Mouse (Mus musculus) thymus, postnatal 14 days (tissue): ENCODE results near the gene Ranbp3.

Source experiments
- DNase-seq: peaks from one replicate; pipeline ENCODE4 v3.0.0; 2021

Ranbp3 gene

DNA sequence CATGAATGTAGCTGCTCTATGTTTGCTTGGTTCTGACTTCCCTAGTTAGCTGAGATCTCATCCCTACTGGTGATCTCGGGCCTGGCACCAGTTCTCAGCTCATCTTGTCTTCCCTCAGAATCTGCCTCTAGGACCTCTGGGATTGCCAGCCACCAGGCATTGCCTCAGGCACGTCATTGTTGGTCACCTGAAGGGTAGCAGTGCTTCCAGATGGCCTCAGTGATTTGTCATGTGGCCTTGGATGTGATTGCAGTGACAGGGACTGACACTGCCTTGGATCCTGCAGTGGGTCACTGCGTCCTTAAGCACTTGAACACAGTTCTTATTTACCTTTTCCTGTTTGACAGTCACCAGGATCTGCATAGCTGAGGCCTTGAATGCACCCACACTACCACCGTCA lies 8.7 kb downstream of the Ranbp3 start:
- no peak for DNase-seq

DNA sequence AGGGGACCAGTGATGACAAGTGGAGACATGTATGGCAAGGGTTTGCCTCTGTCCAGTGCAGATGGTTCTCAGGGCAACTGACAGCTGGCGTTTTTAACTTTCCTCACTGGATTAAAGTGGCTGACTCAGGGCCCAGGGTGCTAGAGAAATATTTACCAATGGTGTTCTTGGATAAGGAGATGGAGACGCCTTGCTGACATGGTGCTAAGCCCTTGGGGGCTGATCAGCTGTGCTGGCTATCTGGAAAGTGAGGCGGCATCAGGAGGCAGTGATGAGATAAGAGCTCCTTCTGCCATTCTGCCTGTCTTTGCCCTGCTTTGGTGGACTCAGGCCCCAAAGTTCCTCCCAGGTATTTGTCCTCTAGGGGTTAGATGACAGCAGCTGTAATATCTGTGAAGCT lies 9.8 kb downstream of the Ranbp3 start:
- DNase-seq, result no peak

- peak; percentile 53 for DNase-seq
These were observed 10.5 kb downstream of the Ranbp3 start for GRCm38 (mm10) chr17:56683546-56684140.

GRCm38 (mm10) chr17:56684649-56685048 lies 11.6 kb downstream of the Ranbp3 start:
- no peak for DNase-seq

GRCm38 (mm10) chr17:56686801-56687200 lies 13.7 kb downstream of the Ranbp3 start:
- DNase-seq, result no peak

GRCm38 (mm10) chr17:56688045-56688444 lies 15.0 kb downstream of the Ranbp3 start:
- no peak for DNase-seq

DNA sequence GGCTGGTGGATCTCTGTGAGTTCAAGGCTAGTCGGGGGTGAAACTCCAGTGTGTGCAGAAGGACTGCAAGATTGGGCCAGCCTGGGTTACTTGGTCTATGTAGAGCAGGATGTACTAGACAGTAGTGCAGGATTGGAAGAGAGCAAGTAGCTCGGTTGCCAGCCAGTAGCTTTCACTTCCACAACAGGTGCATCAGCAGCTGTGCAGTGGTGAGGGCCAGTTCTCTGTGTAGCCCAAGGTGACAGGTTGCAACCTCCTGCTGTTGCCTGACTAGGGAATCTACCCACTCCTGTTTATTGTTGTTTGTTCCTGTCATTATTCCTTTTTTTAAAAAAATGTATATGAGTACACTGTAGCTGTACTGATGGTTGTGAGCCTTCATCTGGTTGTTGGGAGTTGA lies 15.6 kb downstream of the Ranbp3 start:
- DNase-seq, result no peak

DNA sequence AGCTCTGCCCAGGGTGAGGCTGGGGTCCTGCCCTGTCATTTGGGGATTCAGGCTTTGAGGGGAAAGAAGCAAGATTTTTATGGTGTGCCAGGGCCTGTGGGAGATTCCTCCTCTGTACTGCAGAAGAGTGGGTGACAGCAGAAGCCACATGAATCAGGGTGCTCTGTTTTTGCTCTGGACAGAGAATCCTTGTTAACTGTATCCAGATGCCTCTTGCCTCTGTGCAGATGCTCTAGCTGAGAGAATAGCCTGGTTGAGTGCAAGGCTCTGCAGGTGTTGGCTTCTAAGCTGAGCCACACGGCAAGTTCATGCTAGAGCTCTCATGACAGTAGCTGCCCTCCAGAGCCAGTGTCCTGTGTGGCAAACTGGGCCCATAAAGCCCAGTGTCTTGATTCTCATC lies 20.3 kb downstream of the Ranbp3 start:
- no peak for DNase-seq

- no peak for DNase-seq
These were observed 20.8 kb downstream of the Ranbp3 start for GRCm38 (mm10) chr17:56693851-56694310.

GRCm38 (mm10) chr17:56700451-56700850 lies 27.4 kb downstream of the Ranbp3 start:
- no peak for DNase-seq

- DNase-seq, result no peak
These were observed 29.9 kb downstream of the Ranbp3 start for GRCm38 (mm10) chr17:56703038-56703437.

DNA sequence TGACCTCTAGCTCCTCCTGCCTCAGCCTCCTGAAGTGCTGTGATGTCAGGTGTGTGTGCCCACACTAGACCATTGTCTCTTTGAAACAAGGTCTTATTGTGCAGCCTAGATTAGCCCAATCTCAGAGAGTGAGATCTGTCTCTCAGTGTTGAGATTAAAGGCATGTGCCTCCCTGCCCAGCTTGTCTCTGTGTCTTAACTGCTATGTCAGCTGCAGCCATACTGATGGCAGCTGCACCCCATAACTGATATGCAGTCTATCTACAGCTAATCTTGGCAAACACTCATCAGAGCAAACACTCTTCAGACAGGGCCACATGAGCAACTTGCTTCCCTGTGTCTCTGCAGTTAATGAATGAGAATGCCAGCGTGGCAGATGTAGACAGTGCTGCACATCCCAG lies 33.4 kb downstream of the Ranbp3 start:
- DNase-seq, result no peak

DNA sequence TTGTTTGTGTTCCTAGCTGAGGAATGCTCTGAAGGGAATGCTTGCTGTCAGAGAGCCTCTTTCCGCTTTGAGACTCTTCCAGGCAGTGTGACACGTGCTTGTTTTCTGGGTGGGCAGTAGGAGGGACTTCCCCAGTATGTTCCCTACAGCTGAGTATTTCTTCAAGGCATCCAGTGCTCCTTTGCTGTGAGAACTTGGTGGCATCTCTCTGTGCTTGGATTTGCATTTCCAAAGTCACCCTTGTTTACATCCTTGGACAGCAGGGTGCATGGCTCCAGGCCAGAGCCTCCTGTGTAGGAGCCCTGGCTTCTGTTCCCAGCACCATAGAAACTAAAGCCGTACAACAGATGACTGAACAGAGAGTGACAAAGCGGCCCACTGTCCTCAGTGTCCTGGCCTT lies 35.6 kb downstream of the Ranbp3 start:
- DNase-seq, result no peak

- no peak for DNase-seq
These were observed 36.6 kb downstream of the Ranbp3 start for GRCm38 (mm10) chr17:56709708-56710107.

DNA sequence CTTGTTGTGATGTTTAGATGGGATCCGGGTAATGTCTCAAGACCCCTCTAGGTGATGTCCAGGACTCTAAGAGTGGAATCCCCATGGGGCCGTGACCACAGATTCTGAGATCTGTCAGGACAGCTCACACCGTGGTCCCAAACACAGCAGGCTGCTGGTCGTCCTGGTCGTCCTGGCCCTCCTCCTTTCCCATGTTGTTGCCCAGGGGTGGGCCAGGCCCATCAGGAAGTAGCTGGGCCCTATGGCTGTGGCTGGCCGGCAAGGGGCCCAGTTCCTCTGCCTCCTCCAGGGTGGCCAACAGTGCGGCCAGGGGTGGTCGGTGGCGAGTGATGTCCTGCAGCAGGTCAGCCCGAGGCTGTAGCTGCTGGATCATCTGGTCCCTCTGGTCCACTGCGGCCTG lies 42.3 kb downstream of the Ranbp3 start:
- no peak for DNase-seq

DNA sequence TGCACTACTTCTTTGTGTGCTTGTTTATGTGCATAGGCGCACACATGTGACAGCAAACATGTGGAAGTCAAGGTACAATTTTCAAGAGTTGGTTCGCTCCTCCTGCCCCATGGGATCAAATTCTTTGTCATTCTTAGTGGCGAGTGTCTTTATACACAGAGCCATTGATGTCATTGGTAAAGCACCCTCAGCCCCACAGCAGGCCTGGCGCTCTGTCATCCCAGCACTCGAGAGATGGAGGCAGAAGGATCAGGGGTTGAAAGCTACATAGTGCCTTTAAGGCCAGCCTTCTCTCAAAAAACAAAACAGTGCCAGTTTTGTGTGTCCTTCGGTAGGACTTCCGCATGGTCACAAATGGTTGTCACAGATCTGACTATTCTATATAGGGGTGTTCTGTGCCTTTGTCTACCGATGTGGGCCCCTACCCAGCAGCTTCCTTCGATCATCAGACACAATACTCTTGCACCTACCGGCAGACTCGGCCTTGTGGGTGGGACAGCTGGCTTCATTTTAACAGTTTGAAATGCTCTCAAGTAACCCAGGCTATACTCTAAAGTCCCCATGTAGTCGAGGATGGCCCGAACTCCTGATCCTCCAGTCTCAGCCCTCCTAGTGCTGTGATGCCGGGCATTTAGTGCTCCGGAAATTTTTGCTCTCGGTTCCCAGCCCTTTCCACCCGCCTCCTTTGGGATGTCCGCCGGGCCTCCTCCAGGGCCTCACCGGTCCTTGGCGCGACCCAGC lies 43.0 kb downstream of the Ranbp3 start:
- no peak for DNase-seq

DNA sequence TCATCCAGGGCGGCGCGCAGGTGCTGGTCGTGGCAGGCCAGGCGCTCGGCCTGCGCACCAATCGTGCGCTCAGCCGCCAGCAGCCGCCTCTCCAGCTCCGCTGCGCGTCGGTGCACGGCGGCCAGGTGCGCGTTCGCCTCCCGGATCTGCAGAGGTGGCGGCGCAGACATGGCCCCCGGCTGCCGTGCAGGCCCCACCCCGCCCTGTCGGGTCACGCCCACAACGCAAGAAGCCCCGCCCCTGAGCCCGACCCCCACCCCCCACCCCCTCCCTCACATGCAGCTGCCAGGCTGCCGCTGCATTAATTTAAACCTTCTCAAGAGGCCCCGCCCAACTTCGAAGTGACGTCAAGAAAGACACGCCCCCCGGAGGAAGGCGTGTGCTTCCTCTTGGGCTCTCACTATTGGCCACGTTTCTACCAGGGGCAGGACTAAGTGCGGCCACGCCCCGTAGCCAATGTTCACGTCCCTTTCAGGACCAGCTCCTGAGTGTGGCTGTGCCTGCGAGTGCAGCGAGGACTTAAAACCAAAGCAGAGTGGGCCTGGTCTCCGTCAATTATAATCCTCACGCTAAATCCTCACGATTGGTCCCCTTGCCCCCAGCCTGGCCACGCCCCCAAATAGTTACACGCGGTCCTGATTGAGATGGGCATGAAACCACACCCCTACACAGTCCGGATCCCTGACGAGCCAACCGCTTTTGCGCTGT lies 43.7 kb downstream of the Ranbp3 start:
- peak; percentile 98 for DNase-seq

- DNase-seq, result peak; percentile 93
These were observed 44.4 kb downstream of the Ranbp3 start, which contains the start of the genes Ndufa11 and Vmac for GRCm38 (mm10) chr17:56717363-56718058. Ndufa11 (plus strand) TSS chr17:56717767. Vmac (minus strand) TSS chr17:56718022.

DNA sequence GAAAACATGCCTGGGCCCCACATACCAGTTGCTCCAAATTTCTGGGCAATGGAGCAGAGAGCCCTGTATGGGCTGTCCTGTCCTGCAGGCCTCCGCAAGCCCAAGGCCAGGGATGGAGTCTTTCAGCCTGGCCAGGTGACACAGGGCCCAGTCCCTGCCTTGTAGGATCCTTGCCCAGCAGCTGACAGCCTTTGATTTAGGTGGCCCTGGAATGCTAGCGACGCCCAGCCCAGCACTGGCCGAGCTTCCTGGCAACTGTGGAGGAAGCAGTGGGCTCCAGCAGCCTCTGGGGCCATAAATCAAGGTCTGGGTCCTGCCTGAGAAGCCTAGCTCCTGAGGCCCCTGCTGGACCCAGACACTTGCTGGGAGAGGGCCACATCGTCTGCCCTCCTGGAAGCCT lies 49.3 kb downstream of the Ranbp3 start:
- no peak for DNase-seq

- DNase-seq, result no peak
These were observed 50.5 kb downstream of the Ranbp3 start for GRCm38 (mm10) chr17:56723419-56724161.

DNA sequence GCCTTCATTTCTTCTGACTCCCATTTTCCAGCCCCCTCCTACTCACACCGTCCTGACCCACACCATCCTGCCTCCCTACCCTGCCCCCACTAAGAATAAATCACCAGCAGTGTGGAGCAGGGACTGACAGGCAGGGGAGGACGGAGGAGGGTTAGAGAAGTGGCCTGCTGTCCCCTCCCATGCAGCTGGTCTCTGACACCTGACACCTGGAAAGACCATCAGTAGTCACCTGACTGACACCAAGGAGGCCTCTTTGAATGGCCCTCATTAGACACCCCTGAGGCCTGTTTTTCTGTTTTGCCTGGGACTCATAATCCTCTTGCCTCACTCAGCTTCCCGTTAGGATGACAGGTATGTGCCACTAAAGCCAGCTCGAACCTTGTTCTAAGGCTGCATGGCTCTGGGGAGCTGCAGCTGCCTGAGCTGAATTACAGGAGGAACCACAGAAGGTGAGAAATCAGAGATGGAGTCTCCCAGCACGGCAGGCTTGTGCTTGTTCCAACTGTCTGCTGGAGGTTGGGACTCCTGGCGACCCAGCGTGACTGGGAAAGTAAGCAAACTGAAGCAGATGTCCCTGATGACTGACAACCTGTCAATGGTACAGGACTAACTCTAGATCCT lies 54.0 kb downstream of the Ranbp3 start:
- DNase-seq, result no peak

- no peak for DNase-seq
These were observed 54.6 kb downstream of the Ranbp3 start for GRCm38 (mm10) chr17:56727659-56728058.
